ENCODE assay signal across 28 mouse cellular contexts in genomic region chr17:50537786-50538185, GRCm38 (mm10).
"Had no signal": no experiment of that assay in that cellular context is flagged by ENCODE, and none has a peak within 500 bp of the region (broad histone marks: within the 10 kb centered on the region; RNA-seq: fewer than 3 reads in every experiment).

No protein-coding gene starts in this region.

- H3K27me3 ChIP-seq: hindbrain, embryonic 12.5 days; intestine, embryonic 15.5 days; kidney, embryonic 15.5 days; limb, embryonic 13.5 days; limb, embryonic 15.5 days; liver, embryonic 12.5 days had no signal

- H3K4me3 ChIP-seq: gastrocnemius, adult 2 months; heart, adult 2 months; hindbrain, embryonic 10.5 days; hindbrain, embryonic 12.5 days; intestine, embryonic 15.5 days; kidney, embryonic 15.5 days; limb, embryonic 13.5 days; limb, embryonic 15.5 days; liver, embryonic 12.5 days had no signal

- H3K4me1 ChIP-seq: hindbrain, embryonic 10.5 days; hindbrain, embryonic 12.5 days; intestine, embryonic 15.5 days; kidney, embryonic 15.5 days; limb, embryonic 13.5 days; limb, embryonic 15.5 days; liver, embryonic 12.5 days had no signal

- H3K4me2 ChIP-seq: heart, embryonic 11.5 days; hindbrain, embryonic 12.5 days; hindbrain, embryonic 14.5 days; intestine, embryonic 15.5 days; kidney, embryonic 15.5 days; limb, embryonic 13.5 days; limb, embryonic 15.5 days; liver, embryonic 12.5 days had no signal

- H3K9ac ChIP-seq: hindbrain, embryonic 12.5 days; hindbrain, embryonic 14.5 days; intestine, embryonic 15.5 days; kidney, embryonic 15.5 days; limb, embryonic 13.5 days; limb, embryonic 15.5 days; liver, embryonic 12.5 days; liver, embryonic 14.5 days had no signal

- H3K36me3 ChIP-seq: hindbrain, embryonic 12.5 days; intestine, embryonic 15.5 days; kidney, embryonic 15.5 days; limb, embryonic 15.5 days had no signal

- ATAC-seq: hindbrain, embryonic 16.5 days; inflammation-experienced regulatory T-cells, adult 6 months; intestine, embryonic 15.5 days; intestine, postnatal 0 days; liver, embryonic 12.5 days had no signal

- DNase-seq: gastrocnemius, adult 2 months; gastrocnemius, postnatal 10 days; gastrocnemius, postnatal 25 days; heart, adult 2 months; heart, postnatal 10 days; heart, postnatal 4 days; kidney, adult 2 months; kidney, adult 9 months; kidney, postnatal 14 days; kidney, postnatal 36 days; layer of hippocampus, adult 9-11 months; layer of hippocampus, postnatal 36 days; left cerebral cortex, postnatal 4 days; lung, adult 18-20 months had no signal

- H3K27ac ChIP-seq: gastrocnemius, adult 2 months; heart, adult 2 months; hindbrain, embryonic 10.5 days; hindbrain, embryonic 12.5 days; hindbrain, embryonic 14.5 days; intestine, embryonic 15.5 days; kidney, embryonic 15.5 days; kidney, postnatal 0 days; limb, embryonic 13.5 days; limb, embryonic 15.5 days; liver, embryonic 12.5 days; liver, embryonic 14.5 days had no signal

- H3K9me3 ChIP-seq: intestine, embryonic 15.5 days; limb, embryonic 15.5 days had no signal
